Mouse (Mus musculus) layer of hippocampus, adult 2 months (tissue): ENCODE measurements at regions not wholly inside any gene's neighbourhood (a gene's known extent, or its start where the extent isn't known, plus 50 kb on each side); places are given as distances from the start of the nearest gene placed in this dataset.
A peak's percentile ranks its signal among the peaks of the same experiment; 100 is the strongest.
"Not testable (repeated sequence)": the region's sequence is repeated elsewhere in the genome, so short reads cannot be mapped to it uniquely, and the experiment has no call there.

Experiments used
- DNase-seq, 2 experiments: peaks; one replicate each; pipeline ENCODE4 v3.0.0; 2022; ENCODE audit warnings: low spot score in 2 of 2
- H3K27ac ChIP-seq: fragments of 200-600 bp; 2 replicates; pipeline ENCODE4 v1.8.1; 2022
- H3K4me3 ChIP-seq: fragments of 200-600 bp; 2 replicates; pipeline ENCODE4 v1.8.1; 2022; ENCODE audit warnings: mild to moderate bottlenecking
- CTCF ChIP-seq: fragments of 200-600 bp; conservative IDR thresholded peaks from 2 replicates; pipeline ENCODE4 v1.8.1; 2022; ENCODE audit warnings: antibody characterized with exemption, mild to moderate bottlenecking, moderate library complexity

DNA sequence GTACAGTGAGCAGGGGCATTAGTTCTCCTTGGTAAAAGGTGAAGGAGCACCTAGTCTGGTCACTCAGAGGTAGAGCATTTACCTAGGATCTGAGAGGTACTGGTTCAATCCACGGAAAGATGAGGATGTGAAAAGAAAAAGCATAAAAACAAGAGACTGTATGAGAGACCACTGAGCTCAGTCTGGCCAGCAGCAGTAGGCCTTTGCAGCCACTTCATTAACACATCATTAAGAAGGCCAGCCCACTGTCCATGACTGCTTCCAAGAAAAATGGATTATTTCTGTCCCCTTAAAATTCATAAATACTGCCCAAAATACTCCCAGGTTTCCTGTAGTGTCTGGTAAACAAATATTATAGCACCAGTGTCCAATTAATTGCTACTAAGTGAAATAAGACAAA, 499.3 kb upstream of the 4930578C19Rik start:
- no peak for DNase-seq
- H3K27ac ChIP-seq: no peak overlapping the region
- TF ChIP-seq CTCF: no peak
- H3K4me3 ChIP-seq: no peak overlapping the region

- H3K4me3 ChIP-seq: no peak overlapping the region
- DNase-seq: no peak
- no peak overlapping the region for H3K27ac ChIP-seq
- TF ChIP-seq CTCF: no peak
Measured at GRCm38 (mm10) chrX:18942612-18943011, 481.4 kb upstream of the 4930578C19Rik start.

DNA sequence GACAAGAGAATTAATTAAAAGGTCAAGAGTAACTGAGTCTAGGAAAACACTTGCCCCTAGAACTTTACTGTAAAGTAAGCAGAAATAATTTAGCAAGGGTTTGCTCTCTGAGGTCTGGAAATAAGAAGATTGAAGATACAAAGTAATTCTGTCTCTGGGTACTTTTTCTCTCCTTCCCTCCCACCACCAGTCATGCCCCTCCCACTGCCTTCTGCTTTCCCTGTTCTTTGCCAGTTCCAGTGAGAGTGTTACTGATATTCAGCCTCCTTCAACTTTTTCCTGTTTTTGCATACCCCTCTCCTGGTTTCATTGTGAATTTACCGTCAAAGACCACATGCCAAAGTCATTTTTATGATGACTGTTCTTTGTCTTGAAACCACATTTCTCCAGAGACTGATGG, 472.1 kb upstream of the 4930578C19Rik start:
- Histone ChIP-seq H3K27ac (no peak overlapping the region), H3K4me3 (no peak overlapping the region)
- TF ChIP-seq CTCF: no peak
- peak in 1 of 2 experiments; percentile 7 for DNase-seq

GRCm38 (mm10) chrX:18923084-18923483, 461.9 kb upstream of the 4930578C19Rik start:
- no peak overlapping the region for H3K4me3 ChIP-seq
- DNase-seq: no peak
- TF ChIP-seq CTCF: no peak
- H3K27ac ChIP-seq: no peak overlapping the region

GRCm38 (mm10) chrX:18921366-18922092, 460.3 kb upstream of the 4930578C19Rik start:
- H3K4me3 ChIP-seq: no peak overlapping the region
- DNase-seq: no peak
- no peak overlapping the region for H3K27ac ChIP-seq
- TF ChIP-seq CTCF: no peak

DNA sequence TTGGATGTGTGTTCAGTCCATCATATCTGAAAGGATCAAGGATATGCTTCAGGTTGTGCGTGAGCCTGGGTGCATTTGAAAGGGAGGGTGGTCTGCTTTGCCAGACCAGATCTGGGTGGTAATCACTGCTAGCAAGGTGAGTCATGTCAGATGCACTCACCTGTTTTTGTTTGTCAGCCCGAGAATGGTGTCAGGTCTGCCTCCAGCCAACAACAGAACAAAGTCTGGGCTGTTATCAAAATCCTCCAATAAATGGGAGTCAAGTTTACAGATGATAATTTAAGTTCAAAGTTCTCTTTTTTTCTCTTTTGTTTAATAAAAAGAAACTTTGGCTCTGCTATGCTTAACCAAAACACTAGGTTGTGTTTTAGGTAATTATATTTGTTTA, 421.6 kb upstream of the 4930578C19Rik start:
- DNase-seq: no peak
- Histone ChIP-seq H3K27ac (peak overlapping the region; percentile 81), H3K4me3 (no peak overlapping the region)
- no peak for TF ChIP-seq CTCF

GRCm38 (mm10) chrX:18882088-18882783, 421.0 kb upstream of the 4930578C19Rik start:
- DNase-seq: peak; percentile 49 to 77
- Histone ChIP-seq H3K4me3 (no peak overlapping the region), H3K27ac (peak overlapping the region; percentile 81)
- TF ChIP-seq CTCF: peak; percentile 57

- Histone ChIP-seq H3K27ac (no peak overlapping the region), H3K4me3 (no peak overlapping the region)
- no peak for DNase-seq
- TF ChIP-seq CTCF: no peak
Measured at GRCm38 (mm10) chrX:18875734-18876133, 414.5 kb upstream of the 4930578C19Rik start.

DNA sequence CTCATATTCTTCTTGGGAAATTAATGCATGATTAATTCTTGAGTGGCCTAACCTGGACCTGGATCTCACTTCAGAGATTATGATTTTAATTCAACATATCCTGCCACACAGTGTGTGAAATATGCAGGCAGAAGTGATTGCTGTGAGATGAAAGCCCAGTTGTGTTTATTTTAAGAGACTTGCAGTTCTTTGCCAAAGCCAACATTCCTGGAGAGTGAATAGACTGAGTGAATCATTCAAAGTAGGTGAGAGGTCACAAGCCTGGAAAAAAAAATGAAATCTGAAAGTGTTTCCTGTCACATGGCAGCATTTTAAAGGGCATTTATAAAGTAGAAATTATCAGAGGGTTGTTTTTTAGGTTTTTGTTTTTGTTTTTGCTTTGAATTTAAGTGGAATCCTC, 412.9 kb upstream of the 4930578C19Rik start:
- no peak for DNase-seq
- Histone ChIP-seq H3K27ac (no peak overlapping the region), H3K4me3 (no peak overlapping the region)
- TF ChIP-seq CTCF: no peak

- no peak for TF ChIP-seq CTCF
- no peak overlapping the region for H3K4me3 ChIP-seq
- 0 out of 2 replicates have a peak overlapping the region, but pooled peaks have one; percentile 28 for H3K27ac ChIP-seq
- peak in 1 of 2 experiments; percentile 2 for DNase-seq
Measured at GRCm38 (mm10) chrX:18838668-18839067, 377.5 kb upstream of the 4930578C19Rik start.

DNA sequence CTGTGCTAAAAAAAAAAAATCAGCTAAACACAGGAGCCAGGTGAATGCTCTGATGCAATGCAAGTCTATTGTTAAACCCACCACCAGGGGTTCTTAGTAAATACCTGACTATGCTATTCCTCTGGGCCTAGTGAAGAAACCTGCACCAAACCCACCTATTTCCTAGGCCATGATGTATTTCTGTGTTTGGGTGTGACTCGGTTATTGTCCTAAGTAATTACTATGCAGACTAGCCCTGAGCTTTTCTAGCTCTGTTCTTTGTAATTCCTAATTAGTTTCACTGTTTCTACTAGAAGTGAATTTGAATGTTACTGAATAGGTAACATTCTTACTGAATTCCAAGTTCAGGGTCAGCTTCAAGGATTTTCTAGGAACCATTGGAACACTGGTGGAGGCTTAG, 363.8 kb upstream of the 4930578C19Rik start:
- H3K4me3 ChIP-seq, DNase-seq: not testable (repeated sequence)

GRCm38 (mm10) chrX:18814441-18814973, 353.3 kb upstream of the 4930578C19Rik start:
- Histone ChIP-seq H3K4me3 (no peak overlapping the region), H3K27ac (no peak overlapping the region)
- DNase-seq: no peak
- TF ChIP-seq CTCF: no peak

More for the DNA sequence above, 363.8 kb upstream of the 4930578C19Rik start:
- H3K27ac ChIP-seq: not testable (repeated sequence)
